Mouse (Mus musculus): ENCODE measurements around the gene Cdk17. TPM values are rescaled to one million over a fixed set of nuclear protein-coding genes. Genes with fewer than 3 reads are reported as not detected.

Gene Cdk17
- polyA plus RNA-seq, 1 experiment from 2014 or later: 26.9 TPM

DNA sequence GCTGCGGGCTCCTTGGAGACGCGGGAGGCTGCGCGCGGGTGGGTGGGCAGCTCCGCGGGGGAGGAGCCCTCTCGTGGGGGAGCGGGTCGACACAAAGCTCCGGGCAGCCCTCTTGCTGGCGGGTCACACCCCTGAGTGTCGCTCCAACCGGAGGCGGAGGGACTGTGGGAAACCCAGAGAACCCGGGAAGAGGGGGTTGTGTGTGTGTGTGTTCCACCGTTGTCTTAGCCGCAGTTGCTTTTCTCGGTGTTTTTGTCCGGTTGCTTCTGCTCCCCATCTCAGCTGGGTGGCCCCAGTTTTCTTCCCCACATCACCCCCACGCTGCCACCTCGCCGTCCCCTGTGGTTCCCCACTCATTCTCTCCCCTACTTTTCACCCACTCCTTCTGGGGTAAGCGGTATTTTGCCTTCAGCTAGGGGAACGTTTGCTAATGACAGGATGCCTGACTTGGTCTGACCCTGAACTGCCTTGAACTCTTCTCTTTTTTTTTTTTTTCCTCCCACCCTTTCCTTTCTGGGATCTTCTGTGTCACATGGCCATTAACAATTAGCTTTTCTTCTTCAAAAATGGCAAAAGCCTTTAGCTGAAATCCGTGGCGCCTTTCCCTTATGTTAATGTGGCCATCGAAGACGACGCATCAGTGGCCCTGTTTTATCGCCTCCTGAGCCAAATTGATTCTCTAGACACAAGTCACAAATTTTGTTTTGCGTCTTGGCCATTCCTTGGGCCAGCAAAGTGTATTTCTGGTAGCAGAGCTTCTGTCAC lies 1.0 kb downstream of the Cdk17 start:
- Histone ChIP-seq H3K27me3 (replicated peaks; ENCODE audit: control insufficient read depth, insufficient read depth, low read length) (no peaks in the 10 kb centered on the region), H3K9me3 (ENCODE audit: control insufficient read depth, low read length) (no peaks in the 10 kb centered on the region), H3K27ac (replicated peaks; ENCODE audit: low read depth, low read length) (peak overlapping the region; percentile 100), H3K9ac (ENCODE audit: low read depth, low read length) (peak overlapping the region; percentile 96), H3K4me2 (ENCODE audit: low read depth, low read length) (peak overlapping the region; percentile 77), H3K4me1 (ENCODE audit: control insufficient read depth, insufficient read depth, low read length) (peaks cover 29% of the 10 kb centered on the region), H3K4me3 (ENCODE audit: low read depth, low read length) (peak overlapping the region; percentile 96), H3K36me3 (ENCODE audit: control insufficient read depth, insufficient read depth, low read length) (no peaks in the 10 kb centered on the region)
- DNase-seq (ENCODE audit: low spot score) (peak; percentile 75), ATAC-seq (ENCODE audit: low read depth) (peak; percentile 53)
- under 1% methylated on average over 20 of the region's 33 CpGs for WGBS

DNA sequence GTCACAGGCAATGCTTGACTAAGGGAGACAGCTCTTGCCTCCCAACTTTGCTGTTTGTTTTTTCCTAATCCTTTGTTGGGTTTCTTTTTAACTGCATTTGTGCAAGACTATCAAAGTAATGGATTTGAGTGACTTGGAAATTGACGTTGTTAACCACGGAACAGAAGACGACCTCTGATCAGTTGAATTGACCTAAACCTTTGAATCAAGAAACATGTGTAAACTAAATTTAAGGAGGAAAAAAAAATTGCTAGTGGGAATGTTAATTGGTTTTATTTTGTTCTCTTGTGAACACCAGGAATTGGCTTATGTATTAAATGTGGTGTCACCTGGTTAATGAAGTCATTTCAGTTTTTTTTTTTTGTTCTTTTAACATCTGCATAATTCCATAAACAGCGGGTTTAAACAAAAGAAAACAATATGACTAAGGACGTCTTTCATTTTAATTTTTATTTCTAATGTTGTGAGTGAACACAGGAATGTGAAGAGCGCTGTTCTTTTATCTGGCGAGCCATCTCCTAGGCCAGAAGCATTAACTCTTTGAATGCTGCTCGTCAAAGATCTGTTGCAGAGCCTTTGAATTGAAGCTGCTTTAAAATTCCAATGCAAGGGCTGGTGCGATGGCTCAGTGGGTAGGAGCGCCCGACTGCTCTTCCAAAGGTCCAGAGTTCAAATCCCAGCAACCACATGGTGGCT lies 1.7 kb downstream of the Cdk17 start:
- Histone ChIP-seq H3K27me3 (replicated peaks; ENCODE audit: control insufficient read depth, insufficient read depth, low read length) (no peaks in the 10 kb centered on the region), H3K27ac (replicated peaks; ENCODE audit: low read depth, low read length) (peak overlapping the region; percentile 100), H3K4me1 (ENCODE audit: control insufficient read depth, insufficient read depth, low read length) (peaks cover 29% of the 10 kb centered on the region), H3K9me3 (ENCODE audit: control insufficient read depth, low read length) (no peaks in the 10 kb centered on the region), H3K9ac (ENCODE audit: low read depth, low read length) (peak overlapping the region; percentile 96), H3K4me3 (ENCODE audit: low read depth, low read length) (peak overlapping the region; percentile 96), H3K36me3 (ENCODE audit: control insufficient read depth, insufficient read depth, low read length) (no peaks in the 10 kb centered on the region), H3K4me2 (ENCODE audit: low read depth, low read length) (peak overlapping the region; percentile 77)
- WGBS: 17% methylated on average over 11 of the region's 11 CpGs
- no peak for DNase-seq (ENCODE audit: low spot score)
- no peak for ATAC-seq (ENCODE audit: low read depth)

DNA sequence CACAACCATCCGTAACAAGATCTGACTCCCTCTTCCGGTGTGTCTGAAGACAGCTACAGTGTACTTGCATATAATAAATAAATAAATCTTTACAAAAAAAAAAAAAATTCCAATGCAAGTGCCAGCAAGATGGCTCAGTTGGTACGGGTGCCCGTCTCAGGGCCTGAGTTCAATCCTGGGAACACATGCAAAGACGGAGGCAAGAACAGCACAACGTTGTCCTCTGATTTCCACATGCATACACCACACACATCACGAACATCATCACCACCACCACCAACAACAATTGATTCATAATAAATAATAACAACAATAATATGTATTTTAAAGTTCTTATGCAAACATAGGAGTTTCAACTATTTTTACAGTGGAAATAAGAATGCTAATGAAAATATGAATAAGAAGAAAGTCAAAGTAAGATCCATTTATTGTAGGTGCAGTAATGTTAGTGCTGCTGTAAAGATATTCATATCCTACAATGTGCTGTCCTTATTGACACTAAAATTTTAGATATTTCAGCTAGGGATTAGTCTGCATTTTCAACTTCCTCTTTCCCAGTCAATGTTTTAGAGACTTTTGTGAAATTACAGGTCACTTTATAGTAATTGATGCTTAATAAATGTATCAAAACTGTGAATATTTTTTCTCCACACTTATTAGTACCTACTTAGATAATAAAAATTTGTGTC lies 2.4 kb downstream of the Cdk17 start:
- 67% methylated on average over 7 of the region's 7 CpGs for WGBS
- ATAC-seq (ENCODE audit: low read depth) (no peak), DNase-seq (ENCODE audit: low spot score) (no peak)
- Histone ChIP-seq H3K36me3 (ENCODE audit: control insufficient read depth, insufficient read depth, low read length) (no peaks in the 10 kb centered on the region), H3K9ac (ENCODE audit: low read depth, low read length) (no peak overlapping the region), H3K4me3 (ENCODE audit: low read depth, low read length) (0 out of 2 replicates have a peak overlapping the region, but pooled peaks have one; percentile 96), H3K4me1 (ENCODE audit: control insufficient read depth, insufficient read depth, low read length) (peaks cover 32% of the 10 kb centered on the region), H3K9me3 (ENCODE audit: control insufficient read depth, low read length) (no peaks in the 10 kb centered on the region), H3K27me3 (replicated peaks; ENCODE audit: control insufficient read depth, insufficient read depth, low read length) (no peaks in the 10 kb centered on the region), H3K4me2 (ENCODE audit: low read depth, low read length) (peak overlapping the region; percentile 77), H3K27ac (replicated peaks; ENCODE audit: low read depth, low read length) (no peak overlapping the region)

DNA sequence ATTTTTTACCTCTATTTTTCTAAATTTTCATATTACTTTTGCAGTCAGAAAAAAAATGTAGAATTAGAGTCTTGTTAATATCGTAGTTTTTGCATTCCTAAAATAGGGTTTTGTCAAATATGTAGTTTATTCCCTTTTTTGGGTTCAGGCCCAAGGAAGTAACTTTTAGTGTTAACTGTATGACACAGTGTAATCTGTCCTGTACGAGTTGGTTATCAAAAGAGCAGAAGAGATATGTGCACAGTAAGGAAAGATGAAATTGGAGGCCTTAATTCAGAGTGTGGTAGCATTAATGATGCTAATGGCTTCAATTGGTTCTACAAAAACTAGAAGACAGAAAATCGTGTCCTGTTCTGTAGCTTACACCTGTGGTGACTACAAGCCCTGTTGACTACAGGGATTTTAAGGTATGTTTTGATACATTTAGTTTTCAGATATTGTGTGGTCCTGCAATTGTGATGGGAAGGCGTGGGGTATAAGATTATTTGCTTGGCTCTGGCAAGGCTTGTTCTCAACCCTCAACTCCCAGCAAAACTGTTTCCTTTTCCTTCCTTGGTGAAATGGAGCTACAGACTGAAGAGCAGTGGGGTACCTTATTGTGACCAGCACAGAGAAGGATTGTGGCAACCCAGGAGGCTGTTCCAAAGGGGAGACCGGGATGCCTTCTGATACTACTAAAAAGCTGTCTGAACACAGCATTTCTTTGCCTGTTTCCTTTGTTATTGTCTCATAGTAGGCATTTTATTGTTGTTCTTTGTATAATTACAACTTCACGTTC lies 3.2 kb downstream of the Cdk17 start:
- H3K4me2 ChIP-seq (ENCODE audit: low read depth, low read length): no peak overlapping the region
- 69% methylated on average over 6 of the region's 6 CpGs for WGBS
- H3K4me1 ChIP-seq (ENCODE audit: control insufficient read depth, insufficient read depth, low read length): peaks cover 34% of the 10 kb centered on the region
- no peak overlapping the region for H3K4me3 ChIP-seq (ENCODE audit: low read depth, low read length)
- ATAC-seq (ENCODE audit: low read depth) (no peak), DNase-seq (ENCODE audit: low spot score) (no peak)
- no peak overlapping the region for H3K27ac ChIP-seq (replicated peaks; ENCODE audit: low read depth, low read length)
- no peaks in the 10 kb centered on the region for H3K9me3 ChIP-seq (ENCODE audit: control insufficient read depth, low read length)
- no peak overlapping the region for H3K9ac ChIP-seq (ENCODE audit: low read depth, low read length)
- H3K36me3 ChIP-seq (ENCODE audit: control insufficient read depth, insufficient read depth, low read length): no peaks in the 10 kb centered on the region
- H3K27me3 ChIP-seq (replicated peaks; ENCODE audit: control insufficient read depth, insufficient read depth, low read length): no peaks in the 10 kb centered on the region

DNA sequence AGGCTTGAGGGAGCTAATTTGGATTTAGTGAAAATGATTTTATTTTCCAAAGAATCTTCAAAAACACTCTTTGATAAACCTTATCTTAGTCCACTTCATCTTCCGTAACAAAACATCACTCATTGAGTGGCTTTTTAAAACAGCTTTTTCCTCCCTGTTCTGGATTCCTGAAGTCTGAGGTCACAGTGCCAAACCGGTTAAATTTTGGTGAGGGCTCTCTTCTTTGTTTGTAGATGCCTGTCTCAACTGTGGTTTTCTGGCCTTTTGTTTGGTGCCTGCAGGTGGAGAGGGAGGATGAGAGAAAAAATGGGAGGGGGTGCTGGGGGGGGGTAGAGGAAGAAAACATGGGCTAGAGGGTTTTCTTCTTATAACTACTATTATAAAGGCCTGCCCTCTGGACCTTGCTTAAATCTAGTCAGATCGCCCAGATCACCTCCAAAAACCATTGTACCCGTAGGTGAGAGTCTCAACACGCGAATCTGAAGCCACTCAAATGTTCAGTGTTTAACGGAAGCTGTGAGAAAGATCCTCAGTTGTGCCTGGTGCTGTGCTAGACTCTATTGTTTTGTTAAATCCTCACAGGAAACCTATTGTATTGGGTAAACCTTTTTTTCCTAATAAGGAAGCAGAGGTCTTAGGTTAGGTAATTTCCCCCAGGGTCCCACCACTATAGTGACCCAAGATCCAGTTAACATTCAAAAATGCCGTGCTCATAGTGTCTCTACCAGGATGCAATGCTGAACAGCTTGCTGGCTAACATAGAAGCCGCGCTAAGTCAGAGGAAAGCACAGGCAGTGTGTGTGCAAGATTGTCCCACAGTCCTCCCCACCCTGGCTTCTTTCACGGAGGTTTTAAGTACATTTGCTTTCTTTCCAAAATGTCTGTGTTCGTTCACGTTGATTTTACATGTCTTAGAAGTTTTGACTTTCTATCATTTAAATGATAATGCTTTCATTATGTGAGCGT lies 5.0 kb downstream of the Cdk17 start:
- 16% methylated on average over 14 of the region's 14 CpGs for WGBS
- Histone ChIP-seq H3K27ac (replicated peaks; ENCODE audit: low read depth, low read length) (peak overlapping the region; percentile 36), H3K4me3 (ENCODE audit: low read depth, low read length) (no peak overlapping the region), H3K4me1 (ENCODE audit: control insufficient read depth, insufficient read depth, low read length) (peaks cover 29% of the 10 kb centered on the region), H3K9me3 (ENCODE audit: control insufficient read depth, low read length) (no peaks in the 10 kb centered on the region), H3K36me3 (ENCODE audit: control insufficient read depth, insufficient read depth, low read length) (no peaks in the 10 kb centered on the region), H3K4me2 (ENCODE audit: low read depth, low read length) (peak overlapping the region; percentile 17; the same call in 1 of the 2 replicates), H3K27me3 (replicated peaks; ENCODE audit: control insufficient read depth, insufficient read depth, low read length) (no peaks in the 10 kb centered on the region), H3K9ac (ENCODE audit: low read depth, low read length) (no peak overlapping the region)
- DNase-seq (ENCODE audit: low spot score): peak; percentile 53
- ATAC-seq (ENCODE audit: low read depth): no peak

DNA sequence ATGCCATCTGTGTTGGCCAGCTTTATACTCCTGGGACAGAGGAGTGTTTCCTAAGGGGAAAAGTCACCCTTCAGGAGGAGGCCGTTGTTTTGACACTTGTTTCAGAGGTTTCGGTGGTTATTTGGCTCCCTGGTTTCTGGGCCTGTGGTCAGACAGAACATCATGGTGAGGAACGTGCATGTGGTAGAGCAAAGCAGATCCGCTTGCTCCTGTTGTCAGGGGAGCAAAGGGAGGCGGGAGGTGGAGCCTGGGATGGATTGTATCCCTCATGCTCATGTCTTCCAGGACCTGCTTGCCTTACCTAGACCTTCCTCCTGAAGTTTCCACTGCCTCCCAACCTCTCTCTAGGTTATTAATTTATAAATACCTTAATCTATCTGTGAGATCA lies 5.7 kb downstream of the Cdk17 start:
- no peak; the same call in 1 of the 2 replicates for ATAC-seq (ENCODE audit: low read depth)
- H3K9ac ChIP-seq (ENCODE audit: low read depth, low read length): no peak overlapping the region
- WGBS: 17% methylated on average over 5 of the region's 5 CpGs

DNA sequence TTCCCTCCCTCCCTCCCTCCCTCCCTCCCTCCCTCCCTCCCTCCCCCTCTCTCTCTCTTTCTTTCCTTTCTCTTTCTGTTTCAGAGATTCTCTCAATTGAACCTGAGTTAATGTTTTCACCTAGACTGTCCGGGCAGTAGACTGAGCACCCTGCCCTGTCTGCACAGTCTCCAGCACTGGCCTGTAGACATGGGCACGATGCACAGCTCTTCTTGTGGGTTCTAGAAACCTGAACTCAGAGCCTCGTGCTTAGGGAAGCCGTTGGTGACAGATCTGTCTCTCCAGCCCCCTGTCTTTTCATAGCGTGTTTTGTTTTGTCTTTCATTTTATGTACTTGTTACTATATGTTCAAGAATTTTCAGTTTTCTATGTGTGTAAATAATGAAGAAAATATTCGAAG lies 6.6 kb downstream of the Cdk17 start:
- no peak for ATAC-seq (ENCODE audit: low read depth)
- no peak for DNase-seq (ENCODE audit: low spot score)
- Histone ChIP-seq H3K36me3 (ENCODE audit: control insufficient read depth, insufficient read depth, low read length) (no peaks in the 10 kb centered on the region), H3K27me3 (replicated peaks; ENCODE audit: control insufficient read depth, insufficient read depth, low read length) (no peaks in the 10 kb centered on the region), H3K4me3 (ENCODE audit: low read depth, low read length) (no peak overlapping the region), H3K9ac (ENCODE audit: low read depth, low read length) (no peak overlapping the region), H3K4me2 (ENCODE audit: low read depth, low read length) (no peak overlapping the region), H3K9me3 (ENCODE audit: control insufficient read depth, low read length) (no peaks in the 10 kb centered on the region), H3K27ac (replicated peaks; ENCODE audit: low read depth, low read length) (no peak overlapping the region), H3K4me1 (ENCODE audit: control insufficient read depth, insufficient read depth, low read length) (peaks cover 29% of the 10 kb centered on the region)
- 72% methylated on average over 6 of the region's 6 CpGs for WGBS

More for the DNA sequence above, 5.7 kb downstream of the Cdk17 start:
- Histone ChIP-seq H3K4me3 (ENCODE audit: low read depth, low read length) (no peak overlapping the region), H3K27ac (replicated peaks; ENCODE audit: low read depth, low read length) (no peak overlapping the region), H3K9me3 (ENCODE audit: control insufficient read depth, low read length) (no peaks in the 10 kb centered on the region), H3K4me2 (ENCODE audit: low read depth, low read length) (peak overlapping the region; percentile 17; the same call in 1 of the 2 replicates), H3K36me3 (ENCODE audit: control insufficient read depth, insufficient read depth, low read length) (no peaks in the 10 kb centered on the region), H3K4me1 (ENCODE audit: control insufficient read depth, insufficient read depth, low read length) (peaks cover 29% of the 10 kb centered on the region), H3K27me3 (replicated peaks; ENCODE audit: control insufficient read depth, insufficient read depth, low read length) (no peaks in the 10 kb centered on the region)
- peak; percentile 55 for DNase-seq (ENCODE audit: low spot score)

Data from embryonic facial prominence, embryonic 14.5 days (tissue).